Mouse (Mus musculus): ENCODE data around the gene Abcg5. TPM values are rescaled to one million over a fixed set of nuclear protein-coding genes. Genes with fewer than 3 reads are reported as not detected.

Abcg5 gene
- total RNA-seq, 2 experiments from 2014 or later = not detected

- no peak for ATAC-seq (replicated peaks; ENCODE audit: low FRiP score, poor library complexity, severe bottlenecking)
Measured at GRCm38 (mm10) chr17:84650302-84651017, 32.4 kb downstream of the Abcg5 start.

GRCm38 (mm10) chr17:84647630-84648029, 35.2 kb downstream of the Abcg5 start:
- ATAC-seq (replicated peaks; ENCODE audit: low FRiP score, poor library complexity, severe bottlenecking) = no peak

GRCm38 (mm10) chr17:84646477-84646876, 36.3 kb downstream of the Abcg5 start:
- ATAC-seq (replicated peaks; ENCODE audit: low FRiP score, poor library complexity, severe bottlenecking) = no peak

- no peak for ATAC-seq (replicated peaks; ENCODE audit: low FRiP score, poor library complexity, severe bottlenecking)
Measured at GRCm38 (mm10) chr17:84645894-84646293, 36.9 kb downstream of the Abcg5 start.

GRCm38 (mm10) chr17:84645119-84645518, 37.7 kb downstream of the Abcg5 start:
- no peak for ATAC-seq (replicated peaks; ENCODE audit: low FRiP score, poor library complexity, severe bottlenecking)

GRCm38 (mm10) chr17:84644292-84645050, 38.3 kb downstream of the Abcg5 start:
- ATAC-seq (replicated peaks; ENCODE audit: low FRiP score, poor library complexity, severe bottlenecking) = no peak

- no peak for ATAC-seq (replicated peaks; ENCODE audit: low FRiP score, poor library complexity, severe bottlenecking)
Measured at GRCm38 (mm10) chr17:84642324-84642723, 40.5 kb downstream of the Abcg5 start.

GRCm38 (mm10) chr17:84641893-84642292, 40.9 kb downstream of the Abcg5 start:
- ATAC-seq (replicated peaks; ENCODE audit: low FRiP score, poor library complexity, severe bottlenecking) = no peak

GRCm38 (mm10) chr17:84639796-84640378, 42.9 kb downstream of the Abcg5 start:
- ATAC-seq (replicated peaks; ENCODE audit: low FRiP score, poor library complexity, severe bottlenecking) = no peak

- no peak for ATAC-seq (replicated peaks; ENCODE audit: low FRiP score, poor library complexity, severe bottlenecking)
Measured at GRCm38 (mm10) chr17:84637971-84638370, 44.8 kb downstream of the Abcg5 start.

- no peak for ATAC-seq (replicated peaks; ENCODE audit: low FRiP score, poor library complexity, severe bottlenecking)
Measured at GRCm38 (mm10) chr17:84636328-84636727, 46.5 kb downstream of the Abcg5 start.

GRCm38 (mm10) chr17:84633443-84633842, 49.4 kb downstream of the Abcg5 start:
- ATAC-seq (replicated peaks; ENCODE audit: low FRiP score, poor library complexity, severe bottlenecking) = no peak

GRCm38 (mm10) chr17:84631836-84632235, 51.0 kb downstream of the Abcg5 start:
- ATAC-seq (replicated peaks; ENCODE audit: low FRiP score, poor library complexity, severe bottlenecking) = no peak

GRCm38 (mm10) chr17:84628611-84629010, 54.2 kb downstream of the Abcg5 start:
- no peak for ATAC-seq (replicated peaks; ENCODE audit: low FRiP score, poor library complexity, severe bottlenecking)

GRCm38 (mm10) chr17:84627721-84628120, 55.1 kb downstream of the Abcg5 start:
- ATAC-seq (replicated peaks; ENCODE audit: low FRiP score, poor library complexity, severe bottlenecking) = no peak

- no peak for ATAC-seq (replicated peaks; ENCODE audit: low FRiP score, poor library complexity, severe bottlenecking)
Measured at GRCm38 (mm10) chr17:84626857-84627305, 55.9 kb downstream of the Abcg5 start.

GRCm38 (mm10) chr17:84626276-84626856, 56.4 kb downstream of the Abcg5 start, which contains the start of gene Dync2li1:
Gene Dync2li1 (plus strand): TSS chr17:84626496.
- 0 out of 2 replicates have a peak, but pooled peaks have one; percentile 49 for ATAC-seq (replicated peaks; ENCODE audit: low FRiP score, poor library complexity, severe bottlenecking)

GRCm38 (mm10) chr17:84622873-84623272, 59.9 kb downstream of the Abcg5 start:
- no peak for ATAC-seq (replicated peaks; ENCODE audit: low FRiP score, poor library complexity, severe bottlenecking)

GRCm38 (mm10) chr17:84622028-84622427, 60.8 kb downstream of the Abcg5 start:
- ATAC-seq (replicated peaks; ENCODE audit: low FRiP score, poor library complexity, severe bottlenecking) = no peak

- no peak for ATAC-seq (replicated peaks; ENCODE audit: low FRiP score, poor library complexity, severe bottlenecking)
Measured at GRCm38 (mm10) chr17:84621209-84621608, 61.6 kb downstream of the Abcg5 start.

All from erythroblast, adult 5-6 weeks (primary cell).